Mouse (Mus musculus) testis, adult 2 months (tissue): ENCODE data around the gene Foxc2. TPM values are rescaled to one million over a fixed set of nuclear protein-coding genes. Genes with fewer than 3 reads are reported as not detected.

Experiments
- H3K27ac ChIP-seq: fragments of 200-500 bp; 2 replicates; pipeline ENCODE4 v1.5.1; 2012; ENCODE audit warnings: low read depth, low read length; ENCODE audit not compliant: control insufficient read depth, insufficient read depth
- H3K27me3 ChIP-seq: fragments of 200-500 bp; 2 replicates; pipeline ENCODE4 v1.6.1; 2012; ENCODE audit warnings: mild to moderate bottlenecking, low read length, moderate library complexity; ENCODE audit not compliant: control insufficient read depth, insufficient read depth
- H3K36me3 ChIP-seq: fragments of 200-500 bp; 2 replicates; pipeline ENCODE4 v1.6.1; 2012; ENCODE audit warnings: mild to moderate bottlenecking, low read length; ENCODE audit not compliant: control insufficient read depth, insufficient read depth
- H3K4me1 ChIP-seq: fragments of 200-500 bp; 2 replicates; pipeline ENCODE4 v1.6.1; 2012; ENCODE audit warnings: low read length; ENCODE audit not compliant: control insufficient read depth, insufficient read depth
- H3K4me3 ChIP-seq: fragments of 200-500 bp; 2 replicates; pipeline ENCODE4 v1.5.1; 2012; ENCODE audit warnings: low read depth, mild to moderate bottlenecking, low read length, moderate library complexity, mixed read lengths; ENCODE audit not compliant: control insufficient read depth
- CTCF ChIP-seq: fragments of 200-500 bp; IDR thresholded peaks from 2 replicates; pipeline ENCODE4 v1.5.1; 2012; ENCODE audit warnings: low read depth, mild to moderate bottlenecking, inconsistent platforms, low read length, moderate library complexity; ENCODE audit not compliant: control insufficient read depth, insufficient read depth, insufficient replicate concordance
- POLR2A ChIP-seq: fragments of 200-500 bp; IDR thresholded peaks from 2 replicates; pipeline ENCODE4 v1.6.1; 2012; ENCODE audit warnings: low read depth, mild to moderate bottlenecking, inconsistent platforms, low read length, moderate library complexity; ENCODE audit not compliant: control insufficient read depth
- polyA plus RNA-seq: library from polyadenylated mRNA; depleted of rRNA; stranded (reverse); fragments of >200 nt; gene quantifications from 2 replicates; pipeline ENCODE4 v1.2.3, GENCODE M21; 2012

Foxc2 gene
- polyA plus RNA-seq, 1 experiment, result 0.20 TPM

GRCm38 (mm10) chr8:121076555-121076954 lies 39.4 kb upstream of the Foxc2 start:
- no peak overlapping the region for H3K27ac ChIP-seq
- H3K4me3 ChIP-seq, result no peak overlapping the region
- peaks cover 1% of the 10 kb centered on the region; the same call in 1 of the 2 replicates for H3K27me3 ChIP-seq
- no peak for TF ChIP-seq CTCF
- TF ChIP-seq POLR2A, result no peak
- no peaks in the 10 kb centered on the region; the same call in 1 of the 2 replicates for H3K4me1 ChIP-seq
- no peaks in the 10 kb centered on the region for H3K36me3 ChIP-seq

GRCm38 (mm10) chr8:121078721-121079120 lies 37.2 kb upstream of the Foxc2 start:
- TF ChIP-seq CTCF (no peak), POLR2A (no peak)
- Histone ChIP-seq H3K4me1 (peaks cover 7% of the 10 kb centered on the region), H3K36me3 (no peaks in the 10 kb centered on the region), H3K27ac (no peak overlapping the region), H3K4me3 (no peak overlapping the region), H3K27me3 (peaks cover 7% of the 10 kb centered on the region)

GRCm38 (mm10) chr8:121079201-121079600 lies 36.8 kb upstream of the Foxc2 start:
- no peak overlapping the region for H3K27ac ChIP-seq
- TF ChIP-seq POLR2A (no peak), CTCF (no peak)
- peaks cover 7% of the 10 kb centered on the region for H3K4me1 ChIP-seq
- peaks cover 7% of the 10 kb centered on the region for H3K27me3 ChIP-seq
- no peak overlapping the region for H3K4me3 ChIP-seq
- no peaks in the 10 kb centered on the region for H3K36me3 ChIP-seq

GRCm38 (mm10) chr8:121079944-121080343 lies 36.0 kb upstream of the Foxc2 start:
- Histone ChIP-seq H3K4me1 (peaks cover 10% of the 10 kb centered on the region), H3K36me3 (no peaks in the 10 kb centered on the region), H3K4me3 (no peak overlapping the region), H3K27ac (no peak overlapping the region), H3K27me3 (peaks cover 7% of the 10 kb centered on the region)
- TF ChIP-seq CTCF (no peak), POLR2A (no peak)

GRCm38 (mm10) chr8:121080361-121081090 lies 35.4 kb upstream of the Foxc2 start:
- Histone ChIP-seq H3K27ac (no peak overlapping the region), H3K27me3 (peaks cover 7% of the 10 kb centered on the region), H3K4me1 (peaks cover 10% of the 10 kb centered on the region), H3K36me3 (no peaks in the 10 kb centered on the region), H3K4me3 (no peak overlapping the region)
- TF ChIP-seq POLR2A, result no peak
- no peak for TF ChIP-seq CTCF

GRCm38 (mm10) chr8:121081398-121081797 lies 34.6 kb upstream of the Foxc2 start:
- Histone ChIP-seq H3K27me3 (peaks cover 7% of the 10 kb centered on the region), H3K4me3 (no peak overlapping the region), H3K4me1 (peaks cover 10% of the 10 kb centered on the region), H3K36me3 (no peaks in the 10 kb centered on the region), H3K27ac (no peak overlapping the region)
- no peak for TF ChIP-seq CTCF
- no peak for TF ChIP-seq POLR2A

GRCm38 (mm10) chr8:121082218-121083092 lies 33.5 kb upstream of the Foxc2 start:
- TF ChIP-seq CTCF, result no peak
- TF ChIP-seq POLR2A, result no peak
- Histone ChIP-seq H3K27me3 (peaks cover 7% of the 10 kb centered on the region), H3K36me3 (no peaks in the 10 kb centered on the region), H3K4me1 (peaks cover 10% of the 10 kb centered on the region), H3K27ac (no peak overlapping the region), H3K4me3 (peak overlapping the region; percentile 20; the same call in 1 of the 2 replicates)
